Mouse (Mus musculus) frontal cortex, adult 2 months (tissue): ENCODE measurements at regions not wholly inside any gene's neighbourhood (a gene's known extent, or its start where the extent isn't known, plus 50 kb on each side); places are given as distances from the start of the nearest gene placed in this dataset.
A peak's percentile ranks its signal among the peaks of the same experiment; 100 is the strongest.

Experiments used
- DNase-seq, 2 experiments: peaks; one replicate each; pipeline ENCODE4 v3.0.0; 2022; ENCODE audit warnings: low spot score in 1 of 2; ENCODE audit errors: extremely low spot score in 1 of 2

DNA sequence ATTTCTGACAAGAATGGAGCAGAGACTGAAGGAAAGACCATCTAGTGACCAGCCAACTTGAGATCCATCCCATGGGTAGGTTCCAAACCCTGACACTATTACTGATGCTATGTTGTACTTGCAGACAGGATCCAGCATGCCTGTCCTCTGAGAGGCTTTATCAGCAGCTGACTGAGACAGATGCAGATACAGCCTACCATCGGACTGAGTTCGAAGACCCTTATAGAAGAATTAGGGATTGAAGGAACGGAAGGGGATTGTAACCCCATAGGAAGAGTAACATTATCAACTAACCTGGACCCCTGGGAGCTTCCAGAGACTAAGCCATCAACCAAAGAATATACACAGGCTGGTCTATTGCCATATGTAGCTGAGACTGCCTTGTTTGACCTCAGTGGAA, 183.1 kb upstream of the Adcy2 start:
- DNase-seq, result no peak

DNA sequence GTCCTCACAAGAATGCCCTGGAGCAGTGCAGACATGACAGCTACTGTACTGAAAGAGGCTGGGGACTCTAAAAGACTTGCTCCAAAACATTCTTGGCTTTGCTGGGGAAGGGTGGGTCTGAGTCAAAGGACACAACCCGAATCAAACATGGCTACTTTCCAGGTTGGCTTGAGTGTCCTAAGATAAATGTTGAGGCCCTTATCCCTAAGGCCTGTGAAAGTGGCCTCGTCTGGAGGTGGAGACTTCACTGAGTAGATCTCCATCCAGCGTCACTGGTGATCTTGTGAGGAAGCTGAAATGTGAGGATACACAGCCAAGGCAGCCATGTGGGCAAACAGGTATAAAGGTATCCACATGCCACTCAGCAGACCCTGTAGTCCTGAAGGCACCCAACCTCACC, 191.3 kb upstream of the Adcy2 start:
- DNase-seq, result no peak

DNA sequence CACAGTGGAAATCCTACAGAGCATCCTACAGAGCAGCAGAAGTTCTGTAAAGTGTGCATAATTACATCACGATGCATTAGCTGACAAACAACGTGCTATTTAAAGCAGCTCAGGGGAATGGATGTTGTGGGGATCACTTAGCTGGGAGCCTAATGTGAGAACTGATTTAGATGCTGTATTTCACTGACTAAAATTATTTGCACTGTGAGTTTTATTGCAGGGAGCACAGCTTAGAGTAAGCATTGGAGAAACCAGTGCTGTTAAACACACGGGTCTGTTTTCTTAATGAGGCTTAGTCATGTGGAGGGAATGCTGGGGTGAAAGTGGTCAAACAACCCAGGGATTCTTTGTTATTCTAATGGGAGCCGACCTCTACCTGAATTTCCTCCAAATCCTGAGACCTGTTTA, 197.1 kb upstream of the Adcy2 start:
- DNase-seq, result no peak

DNA sequence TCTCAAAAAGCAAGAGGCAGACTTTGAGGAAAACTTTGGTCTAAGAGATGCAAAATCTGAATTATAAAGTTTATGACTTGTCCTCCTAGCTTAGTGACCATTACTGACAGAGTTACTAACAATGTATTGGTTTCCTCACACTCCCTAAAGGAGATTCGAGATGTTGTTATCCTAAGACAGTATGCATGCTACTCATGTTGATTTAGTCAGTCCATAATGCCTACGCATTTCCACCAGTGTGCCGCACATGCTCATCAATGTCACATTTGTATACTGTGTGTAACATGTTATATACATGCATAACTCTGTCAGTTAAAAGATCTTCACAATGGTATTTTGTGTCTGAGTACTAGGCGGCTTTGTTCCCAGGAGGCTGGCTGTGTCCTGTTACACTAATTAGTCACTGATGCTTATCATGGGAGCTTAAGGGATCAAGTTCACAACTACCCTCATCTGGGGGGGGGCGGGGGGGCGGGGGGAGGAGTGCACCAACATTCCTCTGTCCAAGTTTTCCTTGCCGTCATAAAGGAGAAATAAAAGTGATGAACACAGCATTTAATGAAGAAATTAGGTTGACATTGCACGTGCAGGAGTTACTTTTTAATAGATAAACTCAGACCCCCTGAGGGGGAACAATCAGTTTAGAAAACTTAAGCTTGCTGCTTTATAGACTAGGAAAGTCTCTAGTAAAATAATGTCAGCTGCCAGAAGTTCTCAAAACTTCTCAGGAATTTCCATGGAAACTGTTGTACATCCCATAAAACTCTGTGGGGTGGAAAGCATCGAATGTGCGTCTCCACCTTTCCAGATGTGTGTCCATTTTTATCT, 208.6 kb upstream of the Adcy2 start:
- DNase-seq, result no peak

DNA sequence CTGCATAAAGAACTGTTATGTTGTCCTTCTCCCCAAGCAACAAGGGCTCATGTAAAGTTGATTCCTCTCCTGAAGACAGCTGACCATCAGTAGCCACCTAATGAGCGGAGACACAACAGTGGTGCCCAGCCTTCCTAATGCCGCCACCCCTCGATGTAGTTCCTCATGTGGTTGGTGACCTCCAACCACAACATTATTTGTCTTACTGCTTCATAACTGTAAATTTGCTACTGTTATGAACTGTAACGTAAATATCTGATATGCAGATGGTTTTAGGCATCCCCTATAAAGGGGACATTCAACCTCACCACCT, 209.2 kb upstream of the Adcy2 start:
- DNase-seq, result no peak

DNA sequence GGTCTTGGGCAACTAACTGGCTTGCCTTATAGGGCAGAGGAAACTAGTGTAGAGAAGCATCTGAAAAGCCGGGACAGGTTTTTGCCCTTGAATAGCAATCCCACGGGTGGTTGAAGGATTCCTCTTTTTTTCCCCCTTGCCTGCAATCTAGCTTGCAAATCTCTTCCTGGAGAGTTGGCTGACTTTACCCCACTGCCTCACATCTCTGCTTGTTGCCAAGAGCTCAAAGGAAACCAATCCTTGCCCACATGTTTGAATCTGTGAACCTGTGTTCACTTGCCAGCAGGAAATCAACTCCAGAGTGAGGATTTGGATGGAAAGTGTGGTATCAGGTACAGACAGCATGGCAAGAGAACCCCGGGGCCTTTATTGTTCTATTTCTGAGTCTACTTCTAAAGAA, 217.2 kb upstream of the Adcy2 start:
- DNase-seq, result peak in 1 of 2 experiments; percentile 35

DNA sequence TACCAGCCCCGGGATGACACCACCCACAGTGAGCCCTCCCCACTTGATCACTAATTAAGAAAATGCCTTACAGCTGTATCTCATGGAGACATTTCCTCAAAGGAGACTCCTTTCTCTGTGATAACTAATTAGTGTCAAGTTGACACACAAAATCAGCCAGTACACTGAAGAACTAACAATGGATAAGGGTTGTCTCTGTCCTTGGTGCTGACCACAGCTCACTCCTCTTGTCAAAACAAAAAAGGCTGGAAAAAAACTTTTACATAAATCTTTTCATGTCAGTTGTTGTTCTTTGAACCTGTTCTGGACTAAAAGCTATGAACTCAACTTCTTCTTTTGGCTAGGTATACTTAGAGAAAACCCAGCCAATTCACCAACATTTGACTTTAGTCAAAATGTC, 221.1 kb upstream of the Adcy2 start:
- DNase-seq, result no peak

DNA sequence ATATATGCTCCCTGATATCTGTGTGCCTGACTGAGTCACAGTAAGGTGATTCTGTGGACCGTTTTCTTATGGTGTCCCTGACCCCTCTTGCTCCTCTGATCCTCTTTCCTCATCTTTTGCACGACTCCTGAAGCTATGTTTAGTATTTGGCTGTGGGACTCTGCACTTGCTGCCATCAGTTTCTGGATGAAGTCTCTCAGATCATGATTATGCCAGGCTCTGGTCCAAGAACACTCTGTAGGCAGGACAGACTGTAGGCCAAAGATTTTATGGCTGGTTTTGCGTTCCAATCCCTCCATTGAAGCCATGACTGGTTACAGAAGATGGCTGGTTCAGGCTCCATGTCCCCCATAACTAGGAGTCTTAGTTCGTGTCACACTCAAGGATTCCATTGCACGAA, 227.2 kb upstream of the Adcy2 start:
- DNase-seq, result no peak

DNA sequence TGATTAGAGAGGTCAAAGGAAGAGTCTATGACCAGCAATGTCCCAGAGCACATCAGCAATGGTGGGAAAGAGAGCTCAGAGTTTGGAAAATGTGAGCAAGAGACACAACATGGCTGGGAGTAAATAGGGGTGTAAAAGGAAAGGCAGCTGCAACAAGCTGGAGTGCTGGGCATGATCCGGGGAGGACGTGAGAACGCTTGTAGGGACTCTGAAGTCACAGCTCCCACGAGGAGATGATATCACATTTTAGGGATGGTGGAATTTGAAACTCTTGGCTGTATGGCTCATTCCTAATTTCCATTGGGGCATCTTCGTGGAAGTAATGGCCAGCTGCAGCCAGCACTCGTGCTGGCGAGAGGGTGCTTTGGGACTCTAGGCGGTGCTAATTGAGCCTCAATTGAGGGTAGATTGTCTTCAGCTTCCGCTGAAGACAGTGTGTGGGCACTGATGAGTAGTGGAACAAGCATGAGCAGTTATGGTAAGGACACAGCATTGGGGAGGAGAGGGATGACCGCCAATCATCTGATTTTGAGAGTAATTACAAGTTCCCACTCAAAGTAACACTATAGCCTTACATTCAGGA, 231.1 kb upstream of the Adcy2 start:
- no peak for DNase-seq

DNA sequence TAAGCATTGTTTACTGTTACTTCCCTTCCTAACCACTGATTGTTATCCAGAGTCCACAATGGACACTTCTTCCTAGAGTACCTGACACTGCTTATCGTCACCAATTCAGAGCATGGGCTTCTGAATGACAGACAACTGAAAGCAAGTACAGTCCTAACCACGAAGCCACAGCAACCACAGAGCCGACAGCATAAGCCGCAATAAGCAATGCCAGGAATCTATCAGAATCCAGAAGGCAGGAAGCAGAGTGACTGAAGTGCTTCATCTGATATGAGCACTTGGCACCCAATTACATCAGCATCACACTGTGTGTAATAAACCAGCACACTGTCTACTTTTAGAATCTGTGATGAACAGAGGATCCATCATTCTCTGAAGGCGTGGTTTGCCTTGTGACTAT, 237.0 kb upstream of the Adcy2 start:
- no peak for DNase-seq

DNA sequence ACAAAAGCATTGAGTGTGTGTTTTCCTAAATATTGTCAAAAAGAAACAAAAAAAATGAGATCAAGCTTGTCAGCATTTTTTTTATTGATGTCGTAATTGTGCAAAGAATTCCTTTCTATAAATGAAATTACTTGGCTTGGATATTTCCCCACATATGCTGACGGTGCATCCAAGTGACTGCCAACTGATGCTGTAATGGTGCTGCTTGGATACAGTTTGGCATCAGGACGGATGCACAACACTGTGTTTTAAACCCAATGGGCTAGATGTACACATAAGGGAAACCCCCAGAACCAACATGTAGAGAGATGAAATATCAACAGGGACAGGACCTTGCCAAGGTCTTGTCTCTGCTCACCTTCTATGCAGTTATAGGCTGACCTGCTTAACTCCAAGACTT, 238.6 kb upstream of the Adcy2 start:
- DNase-seq, result no peak

DNA sequence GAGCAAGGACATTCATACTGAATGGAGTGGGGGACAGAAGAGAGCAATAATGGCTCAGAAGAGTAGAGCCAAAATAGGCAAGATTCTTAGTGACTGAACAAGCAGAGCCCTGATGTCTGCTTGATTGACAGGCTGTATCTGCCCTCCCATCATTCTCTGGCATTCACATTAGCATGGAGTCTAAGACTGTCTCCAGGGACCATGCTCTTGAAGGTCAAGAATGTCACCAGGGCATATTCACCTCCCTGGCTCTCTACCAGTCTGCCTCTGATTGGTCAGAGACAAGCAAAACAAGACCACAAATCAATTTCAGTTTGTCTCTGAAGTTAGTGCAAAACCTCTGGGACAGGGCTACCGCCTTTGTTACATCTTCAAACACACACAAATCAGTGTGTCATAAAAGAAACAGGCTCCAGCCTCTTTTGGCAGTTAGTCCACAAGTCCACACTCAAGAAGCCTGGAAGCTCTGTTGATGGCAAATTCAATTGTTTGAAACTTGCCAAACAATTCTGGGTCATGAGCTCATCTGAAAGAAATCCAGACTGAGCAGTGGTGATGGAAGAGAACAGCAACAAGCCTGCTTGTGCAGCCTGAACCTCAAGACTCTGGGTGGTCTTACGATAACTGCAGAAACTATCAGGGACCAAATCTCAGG, 240.0 kb upstream of the Adcy2 start:
- no peak for DNase-seq

DNA sequence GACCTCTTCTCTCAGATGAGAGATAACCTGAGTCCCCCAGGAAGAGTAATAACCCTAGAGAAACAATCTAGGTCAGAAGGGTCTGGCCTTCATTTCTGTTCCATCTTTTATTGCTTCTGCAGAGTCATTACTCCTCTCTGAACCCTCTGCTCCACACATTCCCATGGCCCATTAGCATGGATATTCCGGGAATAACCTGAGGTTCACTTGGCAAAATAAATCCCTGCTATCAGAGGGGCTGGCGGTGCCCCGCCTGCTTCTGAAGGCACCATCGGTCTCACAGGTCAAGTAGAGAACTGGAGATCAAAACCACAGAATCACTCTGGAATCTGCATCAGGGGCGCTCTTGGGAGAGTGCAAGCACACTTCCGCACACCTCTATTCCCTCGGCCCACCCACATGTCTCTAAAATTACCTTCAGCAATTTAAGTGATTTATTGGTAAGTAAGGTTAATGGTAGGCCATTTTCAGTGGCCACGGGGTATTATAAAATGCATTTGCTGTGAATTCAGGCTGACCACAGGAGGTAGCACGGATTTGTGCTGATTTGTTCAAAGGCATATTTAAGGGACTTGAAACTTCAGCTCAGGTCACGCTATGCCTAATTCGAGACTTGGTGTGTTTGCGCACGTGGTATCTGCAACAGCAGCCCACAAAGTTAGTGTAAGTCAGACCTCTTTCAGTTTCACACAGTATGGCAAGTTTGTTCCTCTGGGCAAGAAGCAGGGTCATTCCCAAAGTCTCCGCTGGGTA, 243.4 kb upstream of the Adcy2 start:
- DNase-seq, result no peak

DNA sequence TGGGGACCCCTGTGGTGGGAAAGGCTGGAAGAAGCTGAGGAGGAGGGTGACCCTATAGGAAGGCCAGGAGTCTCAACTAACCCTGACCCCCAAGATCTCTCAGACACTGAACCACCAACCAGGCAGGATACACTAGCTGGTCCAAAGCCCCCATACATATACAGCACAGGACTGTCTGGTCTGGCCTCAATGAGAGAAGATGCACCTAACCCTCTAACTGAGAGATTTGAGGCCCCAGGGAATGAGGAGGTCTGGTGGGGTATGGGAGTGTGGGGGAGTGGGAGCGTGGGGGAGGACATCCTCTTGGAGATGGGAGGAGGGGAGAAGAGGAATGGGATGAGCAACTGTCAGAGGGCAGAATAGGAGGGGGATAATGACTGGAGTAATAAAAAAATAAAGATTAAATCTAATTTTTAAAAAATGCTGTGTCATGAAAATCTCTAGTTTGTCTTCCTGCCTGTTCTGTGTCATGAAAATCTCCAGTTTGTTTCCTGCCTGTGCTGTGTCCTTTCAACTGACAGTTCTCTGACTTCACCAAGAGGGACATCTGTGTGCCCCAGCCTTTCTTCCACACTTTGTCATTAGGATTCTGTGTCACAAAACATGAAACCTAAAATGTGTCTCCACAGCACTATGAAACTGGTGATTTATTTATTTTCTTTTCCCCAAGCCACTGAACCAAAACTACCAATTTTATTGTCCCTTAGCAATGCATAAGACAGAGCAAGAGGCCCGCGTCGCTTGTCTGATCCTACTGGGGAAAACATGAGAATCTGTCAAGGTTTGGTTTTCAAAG, 251.2 kb upstream of the Adcy2 start:
- no peak for DNase-seq

DNA sequence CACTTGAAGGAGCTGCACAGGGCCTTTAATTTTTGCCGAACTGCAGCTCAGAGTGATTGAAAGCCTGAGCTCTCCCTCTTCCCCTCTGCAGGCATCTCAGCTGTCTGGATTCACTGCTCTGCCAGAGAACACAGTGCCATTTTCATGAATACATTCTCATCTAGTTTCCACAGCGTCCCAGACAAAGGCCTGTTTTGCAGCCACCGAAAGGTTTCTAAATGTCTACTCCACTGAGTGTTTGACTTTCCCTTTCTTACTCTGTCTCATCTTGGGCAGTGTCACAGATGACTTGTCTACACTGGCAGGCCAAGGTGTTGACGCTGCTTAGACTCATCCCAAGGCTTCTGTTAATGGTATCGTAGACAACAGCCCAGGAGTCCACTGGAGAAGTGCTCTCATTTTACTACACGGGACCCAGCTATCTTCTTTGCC, 251.8 kb upstream of the Adcy2 start:
- no peak for DNase-seq

DNA sequence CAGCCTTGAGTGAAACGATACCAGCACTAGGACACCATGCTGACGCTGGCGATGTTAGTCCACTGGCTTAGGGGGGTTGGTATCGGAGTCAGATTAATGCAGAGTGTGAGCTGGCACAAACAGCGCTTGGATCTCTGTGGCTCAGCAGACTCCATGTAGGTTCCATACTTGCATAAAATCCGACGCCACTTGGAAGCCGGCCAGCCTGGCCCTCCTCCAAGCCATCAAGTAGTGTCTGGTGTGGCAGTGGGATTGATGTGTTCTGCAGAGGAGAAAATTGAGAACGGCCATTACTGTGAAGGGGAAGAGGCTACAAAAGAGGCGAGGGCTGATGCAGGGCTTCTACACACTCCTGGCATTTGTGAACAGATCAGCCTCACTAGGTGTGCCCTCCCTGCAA, 253.0 kb upstream of the Adcy2 start:
- no peak for DNase-seq

DNA sequence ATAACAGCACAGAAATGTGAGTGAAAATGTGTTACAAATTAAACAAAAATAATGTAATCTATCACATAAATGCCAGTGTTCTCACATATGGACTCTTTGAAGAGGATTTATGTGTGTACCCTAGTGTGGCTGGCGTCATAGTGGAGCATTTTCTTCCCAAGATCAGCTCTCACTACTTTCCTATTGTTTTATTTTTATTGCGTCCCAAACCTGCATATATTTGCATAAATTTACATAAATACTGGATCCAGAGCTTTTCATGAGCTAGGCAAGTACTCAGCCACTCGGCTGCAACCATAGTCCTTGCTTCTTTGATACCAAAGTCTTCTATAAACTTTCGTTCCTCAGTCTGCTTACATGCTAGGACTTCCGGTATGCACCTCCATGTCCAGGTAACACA, 261.1 kb upstream of the Adcy2 start:
- DNase-seq, result no peak

DNA sequence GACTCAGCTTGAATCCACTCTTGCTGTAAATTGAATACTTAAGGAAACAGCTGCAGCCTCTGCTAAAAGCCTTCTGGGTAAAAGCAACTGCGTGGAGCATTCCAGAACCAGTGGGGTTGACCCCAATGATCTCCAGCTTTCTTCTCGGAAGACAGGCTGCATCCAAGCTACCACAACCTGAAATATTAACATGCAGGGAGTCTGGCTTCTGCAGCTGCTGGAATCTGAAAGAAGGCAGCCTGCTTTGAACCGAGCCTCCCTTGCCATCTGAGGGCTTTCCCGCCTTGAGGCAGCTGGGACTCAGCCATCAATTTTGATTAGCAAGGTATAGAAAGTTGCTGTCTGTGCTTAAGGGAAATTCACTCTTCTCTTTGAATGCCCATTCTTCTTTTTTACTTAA, 261.6 kb upstream of the Adcy2 start:
- DNase-seq, result no peak

DNA sequence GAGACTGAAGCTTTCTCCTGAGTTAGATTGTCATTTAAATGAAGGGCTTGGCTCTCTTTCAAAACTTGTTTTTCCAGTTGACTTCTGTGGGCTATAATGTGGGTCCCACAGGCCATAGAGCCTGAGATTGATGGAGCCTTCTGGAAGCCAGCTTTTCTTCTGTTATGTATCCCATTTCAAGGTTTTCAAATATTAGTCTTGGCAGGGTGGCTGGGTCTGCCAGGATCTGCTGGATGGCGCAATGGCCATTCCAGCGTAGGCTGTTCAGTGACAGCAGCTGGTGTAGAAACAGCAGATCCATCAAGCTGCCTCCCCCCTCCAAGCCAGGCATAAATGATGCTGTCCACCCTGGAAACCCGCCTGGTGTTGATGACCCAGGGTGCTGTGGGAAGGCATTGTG, 264.4 kb upstream of the Adcy2 start:
- no peak for DNase-seq

DNA sequence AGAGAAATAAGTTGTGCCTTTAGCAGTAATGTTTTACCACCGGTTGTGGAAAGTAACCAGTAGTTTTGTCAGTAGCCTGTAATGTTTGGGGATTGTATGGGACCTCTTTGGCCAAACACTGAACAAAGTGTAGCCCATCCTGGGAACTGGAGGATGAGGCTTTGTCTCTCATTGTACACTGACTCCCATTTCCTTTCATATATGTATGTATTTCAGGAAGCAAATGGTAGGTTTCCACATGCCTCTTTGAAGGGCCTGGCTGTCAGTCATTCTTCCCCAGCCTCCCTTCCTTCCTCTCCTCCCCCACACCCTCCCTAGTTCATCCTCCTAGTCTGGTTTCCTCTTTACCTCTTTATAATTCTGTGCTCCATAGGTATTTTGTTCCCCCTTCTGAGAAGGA, 266.7 kb upstream of the Adcy2 start:
- no peak for DNase-seq

DNA sequence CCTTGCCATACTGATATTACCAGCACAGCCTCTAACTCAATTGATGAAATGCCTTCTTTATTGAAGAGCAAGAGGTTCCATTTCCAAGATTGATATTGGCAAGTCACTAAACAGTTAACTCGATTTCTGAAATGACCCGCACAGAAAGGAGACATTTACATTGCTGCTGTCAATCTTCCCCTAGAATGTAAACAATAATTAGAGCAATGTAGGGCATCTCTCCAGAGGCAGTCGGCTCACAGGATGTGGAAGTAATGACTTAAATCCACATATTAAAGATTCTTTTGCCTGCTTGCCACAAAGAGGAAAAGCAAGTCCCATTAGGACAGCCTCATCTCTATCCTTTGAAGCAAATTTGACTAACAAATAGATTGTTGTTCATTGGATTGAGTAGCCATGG, 261.0 kb upstream of the Nsun2 start:
- DNase-seq, result no peak
